11 mouse cellular contexts compared by ENCODE assay signal in the genomic region with DNA sequence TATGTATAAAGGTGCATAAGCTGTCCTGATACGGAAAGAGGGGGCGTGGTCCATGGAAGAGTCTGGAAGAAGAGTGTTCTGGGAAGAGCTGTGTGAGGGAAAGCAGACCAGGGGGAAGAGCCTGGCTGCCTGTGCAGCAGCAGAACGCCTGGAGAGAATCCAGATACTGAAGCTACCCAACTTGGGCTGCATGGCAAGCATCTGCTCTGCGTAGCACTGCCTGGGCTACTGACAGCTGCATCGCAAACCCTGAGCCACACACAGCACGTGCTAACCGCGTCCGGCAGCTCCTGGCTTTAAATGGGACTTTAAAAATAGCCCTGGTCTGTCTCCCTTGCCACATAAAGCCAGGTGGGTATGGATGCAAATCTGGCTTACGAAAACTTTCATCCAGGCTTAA.
DNase-seq lines count a peak whose midpoint lies in the region; ATAC-seq lines count a peak whose summit lies in the region.
"Had no signal": no experiment of that assay in that cellular context is flagged by ENCODE, and none has a peak within 500 bp of the region (broad histone marks: within the 10 kb centered on the region; RNA-seq: fewer than 3 reads in every experiment).

No protein-coding gene starts in this region.

- no peaks in the 10 kb centered on the region for H3K36me3 ChIP-seq in neural tube, embryonic 15.5 days
- H3K36me3 ChIP-seq: kidney, embryonic 15.5 days; midbrain, embryonic 10.5 days; neural tube, embryonic 12.5 days had no signal

- WGBS in neural tube, embryonic 15.5 days = 77% methylated on average over 10 of the region's 10 CpGs

- H3K4me3 ChIP-seq in neural tube, embryonic 15.5 days (replicated peaks) = no peak overlapping the region
- H3K4me3 ChIP-seq: kidney, embryonic 15.5 days; midbrain, embryonic 10.5 days; neural tube, embryonic 12.5 days had no signal

- no peak overlapping the region for H3K4me2 ChIP-seq in neural tube, embryonic 15.5 days
- H3K4me2 ChIP-seq: kidney, embryonic 15.5 days; neural tube, embryonic 12.5 days had no signal

- H3K9ac ChIP-seq in neural tube, embryonic 15.5 days (replicated peaks) = no peak overlapping the region
- H3K9ac ChIP-seq: kidney, embryonic 15.5 days; neural tube, embryonic 12.5 days had no signal

- peak; percentile 90 for ATAC-seq in frontal cortex, adult (ENCODE audit: low TSS enrichment)
- no peak for ATAC-seq in neural tube, embryonic 15.5 days (ENCODE audit: low FRiP score)

- DNase-seq in frontal cortex, postnatal 25 days (ENCODE audit: low spot score in 2 of 2) = no peak
- peak; percentile 56 for DNase-seq in right cerebral cortex, adult 18-20 months
- no peak for DNase-seq in right cerebral cortex, postnatal 4 days
- DNase-seq in left cerebral cortex, postnatal 25 days (ENCODE audit: low spot score in 2 of 2) = peak; percentile 31 to 80
- no peak for DNase-seq in spleen, postnatal 4 days (ENCODE audit: low spot score in 2 of 2)
- DNase-seq in heart, adult 8-10 months (ENCODE audit: low spot score) = no peak

- intact Hi-C loops in left cerebral cortex, postnatal 25 days (cut with DNase I) = no loop called here

- no peaks in the 10 kb centered on the region for H3K27me3 ChIP-seq in neural tube, embryonic 15.5 days (replicated peaks)
- H3K27me3 ChIP-seq: kidney, embryonic 15.5 days; neural tube, embryonic 12.5 days had no signal

- no peak overlapping the region for H3K27ac ChIP-seq in neural tube, embryonic 15.5 days (replicated peaks)
- H3K27ac ChIP-seq: kidney, embryonic 15.5 days; midbrain, embryonic 10.5 days; neural tube, embryonic 12.5 days had no signal

- peaks cover 11% of the 10 kb centered on the region for H3K4me1 ChIP-seq in neural tube, embryonic 15.5 days
- H3K4me1 ChIP-seq: kidney, embryonic 15.5 days; midbrain, embryonic 10.5 days; neural tube, embryonic 12.5 days had no signal

- no peaks in the 10 kb centered on the region for H3K9me3 ChIP-seq in neural tube, embryonic 15.5 days (replicated peaks)
- H3K9me3 ChIP-seq: kidney, embryonic 15.5 days; midbrain, embryonic 10.5 days; neural tube, embryonic 12.5 days had no signal

Comparison
In these comparisons a context has a peak if more than half of its experiments do, and no peak if none do; other contexts are left out.
1. DNase-seq: peak in right cerebral cortex, adult 18-20 months (single experiment) and left cerebral cortex, postnatal 25 days (2 of 2); none in frontal cortex, postnatal 25 days (0 of 2), right cerebral cortex, postnatal 4 days (single experiment), spleen, postnatal 4 days (0 of 2) and heart, adult 8-10 months (single experiment).